Comparison of ENCODE assay signal across 8 mouse cellular contexts in the genomic region with DNA sequence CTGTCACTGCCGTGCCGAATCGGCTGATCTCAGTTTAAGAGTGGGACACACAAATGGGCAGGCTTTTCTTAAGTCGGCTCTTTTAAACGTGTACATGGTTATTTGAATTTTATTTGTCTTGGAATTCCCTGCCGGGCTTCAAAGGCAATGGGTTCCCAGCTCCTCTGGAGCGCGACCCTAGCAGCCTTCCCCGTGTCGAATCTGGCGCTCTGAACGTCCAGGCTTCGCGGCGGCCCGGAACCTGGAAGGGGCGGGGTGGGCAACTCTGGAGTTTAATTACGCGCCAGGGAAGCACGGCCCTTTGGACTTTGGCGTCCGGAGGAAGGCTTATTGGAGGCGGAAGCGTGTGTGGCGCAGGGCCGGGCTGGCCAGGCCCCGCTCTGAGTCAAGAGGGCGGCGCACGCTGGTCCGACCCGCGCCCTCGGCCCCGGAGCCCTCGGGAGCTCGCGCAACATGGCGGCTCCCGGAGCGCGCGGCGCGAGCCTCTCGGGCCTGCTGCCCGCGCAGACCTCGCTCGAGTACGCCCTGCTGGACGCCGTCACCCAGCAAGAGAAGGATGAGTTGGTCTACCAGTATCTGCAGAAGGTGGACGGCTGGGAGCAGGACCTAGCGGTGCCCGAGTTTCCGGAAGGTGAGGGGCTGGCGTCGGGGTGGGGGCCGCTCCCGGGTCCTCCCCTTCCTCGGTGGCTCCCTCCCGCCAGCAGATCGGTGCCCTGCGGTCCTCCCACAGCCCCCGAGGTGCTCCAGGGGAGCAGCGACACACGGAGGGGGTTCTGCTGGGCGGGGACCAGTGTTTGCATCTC. TPM values are rescaled to one million over a fixed set of nuclear protein-coding genes. Genes with fewer than 3 reads are reported as not detected.
DNase-seq lines count a peak whose midpoint lies in the region; ATAC-seq and TF ChIP-seq lines count a peak whose summit lies in the region.

Gene Nhlrc2 (plus strand): TSS at position 32 of the 803 bp plus-strand sequence.

- no peak for TF ChIP-seq CTCF in brain, embryonic 14.5 days (IDR thresholded peaks at IDR 0.05; ENCODE audit: borderline replicate concordance, extremely low read depth, insufficient read depth, insufficient read length)
- TF ChIP-seq CTCF in liver, adult 2 months (IDR thresholded peaks at IDR 0.05; ENCODE audit: low read depth, low read length) = no peak

- peak; percentile 93 for ATAC-seq in kidney, embryonic 14.5 days (ENCODE audit: low FRiP score, low TSS enrichment)
- ATAC-seq in monocyte, adult 5-6 weeks (replicated peaks; ENCODE audit: insufficient number of reproducible peaks, low FRiP score, low TSS enrichment, poor library complexity, severe bottlenecking) = peak; percentile 90

- peak within 1 kb of the TSS; percentile 74 for H3K4me2 ChIP-seq in kidney, embryonic 14.5 days (replicated peaks; ENCODE audit: low read depth, low read length)

- peaks cover 2% of the 10 kb centered on the region; the same call in 1 of the 2 replicates for H3K79me2 ChIP-seq in liver, adult 2 months (ENCODE audit: control insufficient read depth, insufficient read depth, low read length)

- under 1% methylated on average over 69 of the region's 69 CpGs for WGBS in heart, embryonic 10.5 days
- under 1% methylated on average over 66 of the region's 69 CpGs for WGBS in kidney, embryonic 14.5 days
- under 1% methylated on average over 69 of the region's 69 CpGs for WGBS in liver, adult 2 months

- peak within 1 kb of the TSS; percentile 89 for H3K4me3 ChIP-seq in erythroblast, embryonic 14.5 days (replicated peaks)
- H3K4me3 ChIP-seq in heart, embryonic 10.5 days = peak within 1 kb of the TSS; percentile 83
- H3K4me3 ChIP-seq in kidney, embryonic 14.5 days (ENCODE audit: low read length) = peak within 1 kb of the TSS; percentile 89
- peak within 1 kb of the TSS; percentile 89 for H3K4me3 ChIP-seq in liver, adult 2 months (ENCODE audit: insufficient read depth, low read depth, low read length)

- no peaks in the 10 kb centered on the region for H3K9me3 ChIP-seq in erythroblast, embryonic 14.5 days (ENCODE audit: control insufficient read depth, low read length)
- no peaks in the 10 kb centered on the region for H3K9me3 ChIP-seq in heart, embryonic 10.5 days
- H3K9me3 ChIP-seq in kidney, embryonic 14.5 days (ENCODE audit: control insufficient read depth, low read length) = no peaks in the 10 kb centered on the region

- TF ChIP-seq POLR2A in brain, embryonic 14.5 days (IDR thresholded peaks at IDR 0.05; ENCODE audit: borderline replicate concordance, extremely low read depth, insufficient read depth, insufficient read length, poor library complexity, severe bottlenecking) = peak; percentile 33; the same call in 1 of the 2 replicates
- peak; percentile 64; the same call in 1 of the 2 replicates for TF ChIP-seq POLR2A in liver, adult 2 months (IDR thresholded peaks at IDR 0.05; ENCODE audit: extremely low read depth, insufficient read depth, low read length)

- peak within 1 kb of the TSS; percentile 95 for H3K9ac ChIP-seq in kidney, embryonic 14.5 days (ENCODE audit: low read depth, low read length)
- peak within 1 kb of the TSS; percentile 95 for H3K9ac ChIP-seq in liver, adult 2 months (ENCODE audit: low read depth, low read length)

- peak within 1 kb of the TSS; percentile 99 for H3K27ac ChIP-seq in heart, embryonic 10.5 days
- H3K27ac ChIP-seq in kidney, embryonic 14.5 days (ENCODE audit: low read depth, low read length) = peak within 1 kb of the TSS; percentile 98
- peak within 1 kb of the TSS; percentile 94 for H3K27ac ChIP-seq in liver, adult 2 months (replicated peaks; ENCODE audit: insufficient read depth, low read depth, low read length)

- H3K27me3 ChIP-seq in erythroblast, embryonic 14.5 days (ENCODE audit: control insufficient read depth) = no peaks in the 10 kb centered on the region
- H3K27me3 ChIP-seq in heart, embryonic 10.5 days (ENCODE audit: insufficient read depth, poor library complexity, severe bottlenecking) = no peaks in the 10 kb centered on the region
- no peaks in the 10 kb centered on the region for H3K27me3 ChIP-seq in kidney, embryonic 14.5 days (ENCODE audit: control insufficient read depth, insufficient read depth, low read length)
- H3K27me3 ChIP-seq in liver, adult 2 months (ENCODE audit: control insufficient read depth, insufficient read depth, low read length) = no peaks in the 10 kb centered on the region

- H3K4me1 ChIP-seq in erythroblast, embryonic 14.5 days (ENCODE audit: control insufficient read depth) = peaks cover 68% of the 10 kb centered on the region
- peaks cover 15% of the 10 kb centered on the region for H3K4me1 ChIP-seq in heart, embryonic 10.5 days
- peaks cover 11% of the 10 kb centered on the region for H3K4me1 ChIP-seq in kidney, embryonic 14.5 days (ENCODE audit: control insufficient read depth, insufficient read depth, low read length)
- peaks cover 9% of the 10 kb centered on the region; the same call in 1 of the 2 replicates for H3K4me1 ChIP-seq in liver, adult 2 months (ENCODE audit: control insufficient read depth, insufficient read depth, low read length)

- DNase-seq in CD4-positive helper T cell, adult 2 months (ENCODE audit: low read depth, low spot score) = peak; percentile 86
- DNase-seq in brain, embryonic 14.5 days (ENCODE audit: low read depth) = peak; percentile 93
- DNase-seq in heart, embryonic 10.5 days (ENCODE audit: low spot score) = peak; percentile 93
- DNase-seq in liver, adult 2 months (ENCODE audit: extremely low read depth, low read depth, low spot score) = peak; percentile 92
- DNase-seq in spleen, postnatal 36 days (ENCODE audit: low spot score in 2 of 2) = peak; percentile 74 to 75

- peaks cover 52% of the 10 kb centered on the region for H3K36me3 ChIP-seq in erythroblast, embryonic 14.5 days (ENCODE audit: control insufficient read depth)
- H3K36me3 ChIP-seq in heart, embryonic 10.5 days = peaks cover 34% of the 10 kb centered on the region
- H3K36me3 ChIP-seq in kidney, embryonic 14.5 days (ENCODE audit: control insufficient read depth, insufficient read depth, low read length) = peaks cover 24% of the 10 kb centered on the region
- H3K36me3 ChIP-seq in liver, adult 2 months (ENCODE audit: control insufficient read depth, insufficient read depth, low read length) = peaks cover 18% of the 10 kb centered on the region; the same call in 1 of the 2 replicates

RNA-seq across cellular contexts. Expression of gene Nhlrc2, which starts in this region (rescaled TPM):
- polyA plus RNA-seq in brain, embryonic 14.5 days (2012; rRNA removed) = 12.6 and 14.1 TPM in 2 replicates
- 1.1 and 1.3 TPM in 2 replicates for polyA plus RNA-seq in erythroblast, embryonic 14.5 days (2012)
- 13.9 and 16.8 TPM in 2 replicates for polyA plus RNA-seq in heart, embryonic 10.5 days (2016; fragmentation: Nextera tagmentation; extraction: Ambion mirVana)
- polyA plus RNA-seq in kidney, embryonic 14.5 days (2014; fragmentation: Nextera tagmentation; extraction: Ambion mirVana) = 11.8 and 17.8 TPM in 2 replicates
- total RNA-seq in liver, adult 2 months (2014; rRNA removed) = 11.9 and 12.6 TPM in 2 replicates
- polyA plus RNA-seq in liver, adult 2 months (2012; rRNA removed) = 3.8 and 3.9 TPM in 2 replicates
- total RNA-seq in monocyte, adult 5-6 weeks (2017) = 20.5 to 39.8 TPM (median 25.3 TPM) in 3 replicates

Comparison
In these comparisons a context has a peak if more than half of its experiments do, and no peak if none do; other contexts are left out.
1. Peak in every context shown above with its lines: DNase-seq, ATAC-seq, H3K4me3 ChIP-seq and H3K27ac ChIP-seq.